Mouse (Mus musculus): ENCODE measurements at regions not wholly inside any gene's neighbourhood (a gene's known extent, or its start where the extent isn't known, plus 50 kb on each side); places are given as distances from the start of the nearest gene placed in this dataset.
A peak's percentile ranks its signal among the peaks of the same experiment; 100 is the strongest.

- peak in 1 of 2 experiments; percentile 30 for DNase-seq
Observed at GRCm38 (mm10) chr10:120552341-120553096, 76.2 kb upstream of the Hmga2 start.

GRCm38 (mm10) chr10:120551851-120552281 is 75.6 kb upstream of the Hmga2 start:
- no peak for DNase-seq

- DNase-seq = no peak
Observed at GRCm38 (mm10) chr10:120547164-120547563, 70.9 kb upstream of the Hmga2 start.

- DNase-seq = no peak
Observed at GRCm38 (mm10) chr10:120541618-120542017, 65.3 kb upstream of the Hmga2 start.

- no peak for DNase-seq
Observed at GRCm38 (mm10) chr10:120538561-120538960, 62.3 kb upstream of the Hmga2 start.

- DNase-seq = no peak
Observed at GRCm38 (mm10) chr10:120528406-120528805, 52.1 kb upstream of the Hmga2 start.

GRCm38 (mm10) chr10:120527951-120528350 is 51.7 kb upstream of the Hmga2 start:
- no peak for DNase-seq

GRCm38 (mm10) chr10:120526991-120527390 is 50.7 kb upstream of the Hmga2 start:
- DNase-seq = no peak

All from kidney, postnatal 36 days (tissue).